Mouse (Mus musculus): ENCODE measurements around the gene Stt3a.

The Stt3a gene

DNA sequence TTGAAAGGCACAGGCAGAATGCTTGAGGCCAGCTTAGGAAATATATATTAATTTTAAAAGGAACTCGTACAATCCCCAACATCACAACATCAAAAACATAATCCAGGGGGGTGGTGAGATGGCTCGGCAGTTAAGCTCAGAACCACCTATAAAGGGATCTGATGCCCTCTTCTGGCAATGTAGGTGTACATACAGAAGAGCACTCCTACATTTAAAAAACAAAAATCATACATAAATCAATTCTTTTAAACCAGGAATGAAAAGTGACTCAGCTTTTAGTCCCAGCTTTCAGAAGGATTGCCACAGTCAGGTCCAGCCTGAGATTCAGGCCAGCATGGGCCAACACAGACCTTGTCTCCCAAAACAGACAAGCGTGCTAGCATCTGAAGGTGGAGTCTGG is 50.9 kb downstream of the Stt3a start:
- no peak for DNase-seq

DNA sequence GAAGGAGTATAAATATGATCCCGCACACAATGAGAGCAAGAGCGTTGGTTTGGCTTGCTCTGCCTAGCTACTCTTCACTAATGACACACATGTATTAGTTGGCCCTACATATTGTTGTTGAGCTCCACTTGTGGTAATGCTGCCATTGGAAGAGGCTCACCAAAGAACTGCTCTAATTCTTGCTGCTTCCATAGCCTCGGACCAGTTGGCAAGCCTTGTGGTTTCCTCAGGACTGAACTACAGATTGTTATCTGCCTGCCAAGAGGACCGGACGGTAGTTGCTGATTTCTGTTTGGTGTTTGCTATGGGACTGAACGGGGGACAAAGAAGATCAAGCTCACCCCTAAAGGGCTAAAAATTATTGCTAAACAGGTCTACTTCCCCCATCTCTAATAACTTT is 60.2 kb downstream of the Stt3a start:
- no peak for DNase-seq

DNA sequence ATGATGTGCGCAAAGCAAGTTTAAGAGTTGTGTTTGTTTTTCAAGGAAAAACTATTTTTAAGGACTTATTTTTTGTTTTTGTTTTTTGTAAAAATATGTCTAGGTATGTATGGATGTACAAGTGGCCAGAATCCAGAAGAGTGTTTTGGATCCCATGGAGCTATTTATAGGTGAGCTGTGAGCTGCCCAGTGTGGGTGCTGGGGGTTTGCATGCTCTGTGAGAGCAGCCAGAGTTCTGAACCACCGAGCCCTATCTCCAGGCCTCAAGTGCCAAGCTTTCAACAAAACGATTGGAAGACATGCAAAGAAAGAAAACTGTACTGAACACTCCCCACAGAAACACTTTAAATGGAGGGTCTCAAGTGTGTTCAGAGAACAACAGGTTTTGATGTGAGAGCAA is 61.6 kb downstream of the Stt3a start:
- DNase-seq, result no peak

DNA sequence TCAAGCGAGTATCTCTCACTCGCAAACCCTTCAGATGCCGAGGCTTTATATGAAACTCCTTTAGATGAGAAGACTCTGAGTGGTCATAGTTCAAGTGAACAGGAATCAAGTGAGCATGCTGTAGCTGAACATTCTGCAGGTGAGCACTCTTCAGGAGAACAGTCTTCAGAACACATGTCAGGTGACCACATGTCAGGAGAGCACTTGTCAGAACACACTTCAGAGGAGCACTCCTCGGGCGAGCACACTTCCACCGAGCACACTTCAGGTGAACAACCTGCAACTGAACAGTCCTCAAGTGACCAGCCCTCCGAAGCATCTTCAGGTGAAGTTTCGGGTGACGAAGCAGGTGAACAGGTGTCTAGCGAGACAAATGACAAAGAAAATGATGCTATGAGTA is 73.2 kb downstream of the Stt3a start:
- DNase-seq, result no peak

DNA sequence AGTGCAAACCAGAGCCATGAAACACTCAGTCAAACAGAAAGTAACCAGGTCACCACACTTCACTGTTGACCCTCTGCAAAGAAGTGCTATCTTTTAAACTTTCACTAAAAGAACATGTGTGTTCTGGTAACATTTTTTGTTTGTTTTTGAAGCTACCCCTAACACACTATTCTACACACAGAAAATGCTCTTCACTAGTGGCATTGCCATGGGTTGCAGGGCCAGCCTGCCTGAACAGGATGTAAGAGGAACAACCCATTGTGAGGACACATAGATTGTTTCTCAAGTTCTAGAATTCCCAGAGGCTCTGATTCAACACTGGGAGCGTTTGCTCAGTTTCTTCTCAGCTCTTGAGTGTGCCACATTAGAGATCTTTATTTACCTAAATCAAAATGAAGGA is 74.6 kb downstream of the Stt3a start, which contains the start of gene Acrv1:
Acrv1 (plus strand) TSS at position 301 of the 400 bp plus-strand sequence.
- DNase-seq, result no peak

DNA sequence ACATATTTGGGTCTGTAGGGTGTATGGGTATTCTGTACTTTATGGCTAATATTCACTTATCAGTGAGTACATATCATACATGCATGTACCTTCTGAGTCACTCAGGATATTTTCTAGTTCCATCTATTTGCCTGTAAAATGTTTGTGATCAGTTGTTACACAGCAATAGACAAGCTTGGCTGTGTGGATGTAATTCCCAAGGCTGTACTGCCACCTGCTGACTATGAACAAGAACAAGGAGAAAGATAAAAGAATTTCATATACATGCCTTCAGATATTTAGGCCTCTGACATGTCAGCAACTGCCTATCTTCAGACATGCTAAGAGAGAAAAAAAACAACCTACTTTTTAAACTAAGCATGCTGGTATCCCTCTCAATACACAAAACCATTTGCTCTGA is 80.2 kb downstream of the Stt3a start:
- DNase-seq, result no peak

DNA sequence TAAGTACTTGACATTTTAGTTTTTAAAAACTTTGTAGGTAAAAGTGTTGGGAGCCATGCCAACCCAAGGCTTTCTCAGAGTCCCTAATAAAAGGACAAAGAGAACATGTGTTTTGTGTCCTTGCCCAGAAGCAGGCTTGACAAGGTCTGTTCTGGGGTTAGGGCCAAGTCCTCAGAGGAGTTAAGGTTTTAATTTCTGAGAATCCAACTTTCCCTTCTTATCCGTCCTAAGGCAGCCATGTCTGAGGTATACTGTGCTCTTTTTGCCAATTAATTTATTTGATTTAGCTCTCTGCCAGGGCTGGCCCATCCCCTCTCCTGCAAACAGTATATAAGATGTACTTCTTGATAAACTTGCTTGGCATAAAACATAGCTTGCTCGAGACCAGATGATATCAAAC is 86.1 kb downstream of the Stt3a start:
- no peak for DNase-seq

Data from thymus, postnatal 36 days (tissue).